Mouse (Mus musculus) ZHBTc4 (cell line): ENCODE measurements around the gene Ehf.

Source experiments
- DNase-seq: peaks from one replicate; pipeline ENCODE4 v3.0.0-alpha.2; 2011; ENCODE audit warnings: low read depth, low spot score

The Ehf gene

DNA sequence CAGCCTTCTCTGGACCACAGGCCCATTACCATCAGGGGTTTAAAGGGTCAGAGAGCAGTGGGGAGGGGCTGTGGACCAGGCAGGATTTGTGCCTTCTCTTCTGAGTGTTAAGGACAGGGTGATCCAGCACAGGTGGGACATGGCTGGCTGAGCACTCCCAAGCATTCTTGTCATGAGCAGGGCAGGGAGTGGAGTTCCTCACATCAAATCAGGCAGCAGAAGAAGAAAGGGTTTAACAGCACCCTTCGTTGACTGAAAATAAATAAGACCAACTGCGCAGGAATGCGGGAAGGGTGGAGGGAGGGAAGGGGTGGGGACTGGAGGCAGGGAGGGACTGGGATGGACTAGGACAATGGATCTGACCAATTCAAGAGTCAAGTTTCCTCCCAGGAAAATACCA is 8.6 kb downstream of the Ehf start:
- DNase-seq: peak; percentile 80

DNA sequence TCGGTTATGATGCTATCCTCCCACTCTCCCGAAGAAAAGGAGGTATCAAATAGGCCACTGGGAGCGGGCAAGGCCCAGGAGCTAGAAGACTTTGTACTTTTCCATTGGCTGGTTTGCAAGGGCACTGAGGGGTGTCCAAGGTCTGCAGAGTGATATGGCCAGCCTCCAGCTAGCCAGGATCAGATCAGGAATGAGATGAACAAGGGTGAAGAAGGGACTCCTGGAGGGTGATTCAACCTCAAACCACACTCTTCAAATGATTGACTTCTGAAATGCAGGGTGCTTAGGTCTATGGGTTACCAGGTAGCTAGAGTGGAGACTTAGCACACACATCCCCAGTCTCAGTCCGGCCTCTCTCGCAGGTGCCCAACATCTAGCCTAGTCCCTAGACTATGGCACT is 9.3 kb downstream of the Ehf start:
- DNase-seq: no peak

DNA sequence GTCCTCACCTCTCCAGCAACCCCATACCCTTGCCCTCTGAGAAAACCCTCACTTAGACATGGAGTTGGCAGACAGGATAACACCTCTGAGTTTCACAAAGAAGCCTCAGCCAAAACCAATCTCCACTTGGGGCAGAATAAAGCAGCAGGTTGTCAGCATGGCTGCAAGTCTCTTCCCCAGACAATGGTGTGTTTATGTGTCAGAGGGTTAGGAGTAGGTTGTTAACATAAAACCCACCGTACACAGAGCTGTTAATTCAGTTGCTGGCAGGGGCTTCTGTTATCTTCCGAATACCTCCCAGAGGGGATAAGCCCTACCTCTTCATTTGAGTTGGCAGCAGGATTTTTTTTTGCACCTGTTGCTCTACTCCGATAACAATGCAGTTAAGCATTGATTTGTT is 9.9 kb downstream of the Ehf start:
- no peak for DNase-seq

DNA sequence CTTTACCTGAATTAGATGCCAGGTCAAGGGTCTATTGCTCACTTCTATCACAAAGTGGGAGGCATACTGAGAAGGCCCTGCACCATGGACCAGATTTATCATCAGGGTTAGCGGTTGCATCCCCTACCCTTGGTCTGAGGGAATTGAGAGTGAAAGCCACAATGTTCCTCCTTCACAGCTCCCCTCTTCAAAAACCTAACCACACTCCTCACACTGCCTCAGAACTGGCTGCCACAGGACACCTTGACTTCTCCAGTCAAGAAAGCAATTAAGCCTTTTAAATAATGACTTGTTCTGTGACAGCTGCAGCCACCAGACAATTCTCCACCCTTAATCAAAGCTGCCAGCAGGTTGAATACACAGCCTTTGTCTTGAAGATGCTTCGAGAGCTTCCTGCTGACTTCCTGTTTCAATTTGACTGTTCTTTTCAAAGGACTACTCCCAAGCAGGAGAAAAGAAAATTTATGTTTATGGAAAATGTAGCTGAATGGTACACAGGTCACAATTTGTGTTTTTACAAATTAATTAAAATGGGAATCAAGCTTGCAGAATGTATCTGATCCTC is 12.3 kb downstream of the Ehf start:
- peak; percentile 29 for DNase-seq

DNA sequence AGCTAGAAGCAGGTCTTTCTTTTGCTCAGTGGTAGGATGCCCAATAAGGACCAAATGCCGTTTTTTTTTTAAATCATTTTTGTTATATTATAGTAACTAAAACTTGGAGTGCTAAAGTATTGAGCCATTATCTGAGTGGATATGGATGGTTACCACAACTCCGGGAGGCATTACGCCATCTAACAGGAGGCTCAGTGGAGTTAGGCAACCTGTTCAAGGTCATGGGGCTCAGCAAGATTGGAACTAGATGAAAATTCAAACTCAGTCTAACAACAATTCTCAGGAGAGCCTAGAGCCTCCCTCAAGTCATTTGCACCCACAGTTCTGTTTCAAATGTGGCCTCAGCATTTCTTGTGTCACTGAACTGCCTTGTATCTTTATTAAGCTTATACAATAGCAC is 12.9 kb downstream of the Ehf start:
- DNase-seq: no peak

DNA sequence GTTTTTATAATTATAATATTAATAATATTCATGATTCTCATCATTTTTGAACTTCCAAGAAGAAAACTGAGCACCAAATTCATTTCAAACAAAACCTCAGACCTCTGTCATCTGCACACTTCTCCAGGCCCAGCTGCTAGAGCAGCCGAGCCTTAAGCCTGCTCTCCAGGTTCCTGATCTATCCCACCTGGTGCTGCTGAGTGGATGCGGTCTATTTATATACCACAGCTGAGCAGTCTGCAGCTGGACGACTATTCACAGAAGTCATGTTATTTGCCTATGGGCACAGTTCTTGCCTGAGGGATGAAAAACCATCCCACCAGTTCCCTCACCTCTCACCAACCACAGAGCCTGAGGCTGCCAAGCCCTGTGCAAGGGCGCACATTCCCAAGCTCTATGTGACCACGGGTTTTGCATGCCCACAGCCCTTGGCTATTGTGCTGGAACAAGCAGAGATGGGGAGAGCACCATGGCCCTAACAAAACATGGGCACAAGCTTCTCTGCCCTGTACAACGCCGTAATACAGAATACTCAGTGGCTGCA is 13.6 kb downstream of the Ehf start:
- no peak for DNase-seq

DNA sequence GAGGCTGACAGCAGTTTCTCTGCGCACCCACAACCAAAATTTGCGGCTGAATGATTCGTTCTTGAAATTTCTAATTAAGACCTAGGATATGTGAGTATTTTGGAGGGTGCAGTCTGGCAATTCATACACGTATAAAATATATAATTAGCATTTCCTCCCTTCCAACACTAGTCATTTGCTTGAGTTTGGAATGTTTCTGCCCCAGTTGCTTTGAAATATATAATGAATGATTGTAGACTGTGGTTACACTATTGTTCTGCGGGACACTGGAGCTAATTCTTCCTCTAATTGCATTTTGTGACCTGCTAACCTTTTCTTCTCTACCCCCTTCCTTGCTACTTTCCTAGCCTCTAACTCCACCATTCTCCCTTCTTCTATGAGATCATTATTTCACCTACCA is 15.4 kb downstream of the Ehf start:
- no peak for DNase-seq

DNA sequence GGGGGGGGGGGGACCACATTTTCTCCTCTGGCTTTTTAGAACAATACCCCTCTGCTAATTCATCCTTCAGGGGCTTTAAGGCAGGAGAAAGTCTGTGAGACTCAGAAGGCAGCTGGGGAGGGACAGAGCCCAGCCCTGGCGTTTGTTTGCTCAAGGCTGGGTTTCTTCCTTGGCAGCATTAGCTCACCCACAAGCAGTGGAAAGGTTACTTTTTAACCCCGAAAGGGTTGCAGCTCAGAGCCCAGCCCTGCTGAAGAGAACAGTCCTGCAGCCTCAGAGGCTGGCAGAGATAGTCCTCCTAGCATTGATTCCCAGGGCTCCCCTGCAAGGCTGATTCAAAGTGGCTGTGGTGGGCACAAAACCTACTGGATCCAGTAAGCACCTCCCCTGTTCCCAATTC is 17.5 kb downstream of the Ehf start:
- DNase-seq: no peak

DNA sequence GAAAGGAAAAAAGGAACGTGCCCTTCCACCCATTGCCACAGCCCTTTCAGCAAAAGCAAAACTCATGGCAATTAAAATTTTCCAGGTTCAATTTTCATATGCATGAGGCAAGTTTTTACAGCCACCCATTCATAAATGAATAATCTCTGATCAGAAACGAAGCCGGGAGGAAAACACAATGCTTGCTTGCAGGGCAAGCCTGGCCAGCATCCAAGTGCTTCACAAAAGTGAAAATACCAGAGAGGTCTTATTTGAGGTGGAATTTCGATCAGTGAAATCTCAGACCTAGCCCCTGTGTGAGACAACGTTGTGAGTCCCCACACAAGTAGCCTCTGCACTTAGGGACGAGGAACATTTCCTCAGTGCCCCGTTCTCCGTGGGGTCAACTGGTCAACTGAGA is 19.3 kb downstream of the Ehf start:
- DNase-seq: no peak

DNA sequence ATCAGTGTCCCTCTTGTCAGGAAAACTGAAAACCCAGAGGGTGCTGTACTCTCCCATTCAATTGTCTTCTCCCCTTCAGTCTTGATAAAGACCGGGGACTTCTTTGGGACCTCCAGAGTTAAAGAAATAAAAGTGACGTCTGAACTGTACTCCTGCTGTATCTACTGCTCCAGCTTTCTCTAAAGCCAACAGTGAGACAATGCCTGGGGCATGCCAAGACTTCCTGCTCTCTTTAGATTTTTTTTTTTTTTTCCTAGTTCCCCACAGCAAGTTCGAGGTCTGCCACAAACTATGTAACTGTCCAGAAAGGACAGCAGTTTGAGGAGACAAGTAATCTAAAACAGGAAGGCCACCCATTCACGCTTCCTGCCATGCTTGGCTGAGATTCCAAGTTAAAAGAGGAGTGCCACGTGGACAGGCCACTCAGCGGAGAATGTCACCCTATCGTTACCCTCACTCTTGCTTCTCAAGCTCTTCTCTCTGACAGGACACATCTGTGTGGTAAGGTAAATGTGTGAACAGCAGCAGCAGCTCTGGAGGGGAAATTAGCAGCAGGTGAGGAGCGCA is 20.8 kb downstream of the Ehf start:
- DNase-seq: no peak

DNA sequence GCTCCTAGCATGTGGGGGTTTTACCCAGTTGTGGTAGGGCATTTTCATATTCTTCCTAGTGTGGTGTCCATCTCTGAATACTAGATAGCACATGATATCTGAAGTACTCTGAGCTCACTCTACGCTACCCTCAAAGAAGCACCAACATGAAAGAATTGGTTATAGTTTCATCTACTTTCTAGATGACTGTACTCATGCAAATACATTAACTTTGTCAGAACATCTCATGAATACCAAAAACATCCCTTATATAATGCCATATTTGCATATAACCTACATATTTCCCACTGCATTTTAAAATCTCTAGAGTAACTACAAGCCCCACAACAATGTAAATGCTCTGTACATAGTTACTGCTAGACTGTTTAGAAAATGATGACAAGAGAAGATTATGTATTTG is 23.2 kb downstream of the Ehf start:
- DNase-seq: no peak

DNA sequence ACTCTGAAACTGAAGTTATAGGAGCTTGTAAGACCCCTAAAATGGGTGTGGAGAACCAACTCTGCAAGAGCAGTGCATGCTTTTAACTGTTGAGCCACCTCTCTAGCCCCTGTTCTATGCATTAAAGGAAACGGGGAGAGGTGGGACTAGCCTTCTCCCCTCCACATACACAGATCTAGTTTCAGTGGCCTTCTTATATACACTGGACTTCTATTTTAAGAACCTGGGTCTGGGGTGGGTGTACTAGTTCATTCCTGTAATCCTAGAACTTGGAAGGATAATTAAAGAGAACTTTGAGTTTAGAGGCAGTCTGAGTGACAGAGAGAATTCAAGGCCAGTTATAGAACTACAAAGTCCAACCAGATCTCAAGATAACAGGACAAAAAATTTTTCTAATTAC is 24.6 kb downstream of the Ehf start:
- DNase-seq: no peak

DNA sequence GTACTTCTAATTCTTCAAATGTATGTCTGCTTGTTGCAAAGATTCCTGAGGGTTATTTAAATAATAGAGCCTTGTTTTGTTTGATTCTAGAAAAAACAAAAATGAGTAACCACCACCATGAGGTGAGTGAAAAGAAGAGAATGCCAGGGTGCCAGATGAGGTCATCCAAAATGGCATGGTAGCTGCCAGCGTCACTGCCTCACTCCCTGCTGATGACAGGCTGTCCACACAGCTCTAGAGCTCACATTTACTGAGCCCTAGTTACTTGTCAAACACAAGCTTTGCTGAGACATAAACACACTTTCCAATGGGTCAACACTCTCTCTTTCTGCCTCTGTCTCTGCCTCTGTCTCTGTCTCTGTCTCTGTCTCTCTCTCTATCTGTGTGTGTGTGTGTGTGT is 25.3 kb downstream of the Ehf start:
- no peak for DNase-seq

DNA sequence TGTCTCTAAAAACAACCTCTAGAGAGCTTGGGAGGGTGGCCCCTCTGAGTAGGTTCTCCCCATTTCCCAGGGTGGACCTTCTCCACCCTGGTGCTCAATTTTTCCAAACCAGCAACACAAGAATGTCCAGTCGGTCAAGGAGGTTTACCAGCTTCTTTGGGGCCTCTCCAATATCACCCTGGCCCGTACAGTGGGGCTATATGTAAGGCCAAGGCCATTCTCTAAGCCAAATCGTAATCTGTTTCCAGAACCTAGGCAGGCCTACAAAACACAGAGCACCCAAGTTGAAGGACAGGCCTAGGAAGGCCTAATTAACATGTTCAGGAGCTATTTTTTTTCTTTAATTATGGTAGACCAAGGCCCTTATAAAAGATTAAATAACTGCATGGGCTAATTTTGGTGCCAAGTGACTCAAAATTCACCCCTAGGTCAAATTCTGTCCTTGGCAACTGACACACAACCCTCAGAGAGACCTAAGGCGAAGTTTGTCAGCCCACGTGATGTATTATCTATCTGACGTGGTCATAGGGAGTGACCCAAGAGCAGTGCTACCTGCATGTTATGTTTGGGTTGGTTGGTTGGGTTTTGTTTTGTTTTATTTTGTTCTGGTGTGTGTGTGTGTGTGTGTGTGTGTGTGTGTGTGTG is 27.6 kb downstream of the Ehf start:
- DNase-seq: no peak

DNA sequence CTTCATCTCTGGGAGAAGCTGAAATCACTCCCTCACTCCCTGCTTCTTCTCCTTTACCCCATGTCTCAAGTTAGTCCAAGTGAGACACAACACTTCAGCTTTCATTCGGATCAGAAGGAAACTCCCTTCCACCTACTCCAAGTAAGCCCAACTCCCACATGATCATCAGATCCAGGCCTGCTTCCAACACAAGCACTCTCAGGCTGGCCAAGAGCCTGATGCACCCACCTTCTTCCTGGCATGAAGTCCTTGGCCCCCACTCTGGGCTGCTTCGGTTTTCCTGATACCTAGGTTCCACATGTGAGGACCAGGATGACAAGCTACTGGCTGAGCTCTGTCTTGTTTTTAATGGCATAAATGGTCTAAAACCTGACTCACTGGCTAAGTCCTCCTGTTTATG is 28.3 kb downstream of the Ehf start:
- no peak for DNase-seq

DNA sequence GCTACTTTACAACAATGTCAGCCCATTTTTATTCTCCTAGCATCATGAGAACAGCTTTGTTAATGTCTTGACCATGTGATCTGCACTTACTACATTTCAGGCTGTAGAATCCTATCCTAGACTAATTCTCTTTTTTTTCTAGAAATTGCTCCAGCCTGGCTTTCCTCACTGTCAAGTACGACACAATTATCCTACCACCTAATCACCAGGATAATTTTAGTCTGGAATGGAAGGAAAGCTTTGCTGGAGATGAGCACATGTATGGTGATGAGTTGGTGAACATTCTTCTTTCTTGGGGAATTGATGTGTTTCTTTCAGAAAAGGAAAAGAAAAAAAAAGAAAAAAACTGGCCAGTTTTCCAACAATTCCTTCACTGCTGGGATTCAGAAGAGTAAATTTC is 28.8 kb downstream of the Ehf start:
- no peak for DNase-seq

DNA sequence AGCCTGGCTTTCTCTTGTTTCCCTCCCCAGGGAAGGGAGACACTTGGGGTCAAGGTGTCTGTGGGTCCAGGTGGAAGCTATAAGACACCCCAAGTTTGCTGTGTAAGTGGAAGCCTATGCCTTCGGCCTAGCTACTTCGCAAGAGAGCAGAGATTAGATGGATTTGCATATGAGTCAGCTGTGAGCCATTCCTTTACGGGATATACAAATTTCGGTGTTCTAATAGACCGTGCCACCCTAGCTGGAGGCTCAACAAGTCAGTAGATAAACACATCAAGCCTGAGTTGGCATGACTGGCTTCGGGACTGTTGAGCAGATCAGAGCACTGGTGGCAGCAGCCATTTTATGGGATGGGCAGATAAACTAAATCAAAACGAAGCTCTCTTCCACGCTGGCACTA is 31.6 kb downstream of the Ehf start:
- no peak for DNase-seq

DNA sequence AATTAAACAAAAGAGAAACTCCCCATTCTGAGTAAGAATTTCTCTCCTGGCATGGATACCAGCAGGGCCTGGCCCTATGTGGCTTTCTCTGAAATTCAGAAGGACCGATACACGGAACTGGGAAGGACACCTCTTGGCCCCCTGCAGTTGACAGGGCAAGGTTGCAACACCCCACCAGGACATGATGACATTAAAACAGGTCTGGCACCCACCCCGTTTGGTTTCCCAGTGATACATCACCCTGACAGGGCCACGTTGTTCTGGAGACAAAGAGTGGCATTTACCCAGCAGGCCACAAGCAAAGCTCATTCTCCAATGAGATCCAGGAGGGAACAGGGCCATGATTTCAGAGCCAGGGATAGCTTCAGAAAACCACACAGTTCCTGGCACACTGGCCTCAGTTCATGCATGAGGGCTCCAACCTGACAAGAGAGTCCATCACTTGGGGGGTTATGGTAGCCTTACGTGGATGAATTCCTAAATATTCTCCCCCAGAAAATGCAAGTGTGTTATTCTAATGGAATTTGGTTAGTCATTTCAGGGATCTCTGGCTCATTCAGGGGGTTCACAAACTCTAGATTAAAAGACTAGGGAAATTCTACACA is 32.4 kb downstream of the Ehf start:
- DNase-seq: no peak

DNA sequence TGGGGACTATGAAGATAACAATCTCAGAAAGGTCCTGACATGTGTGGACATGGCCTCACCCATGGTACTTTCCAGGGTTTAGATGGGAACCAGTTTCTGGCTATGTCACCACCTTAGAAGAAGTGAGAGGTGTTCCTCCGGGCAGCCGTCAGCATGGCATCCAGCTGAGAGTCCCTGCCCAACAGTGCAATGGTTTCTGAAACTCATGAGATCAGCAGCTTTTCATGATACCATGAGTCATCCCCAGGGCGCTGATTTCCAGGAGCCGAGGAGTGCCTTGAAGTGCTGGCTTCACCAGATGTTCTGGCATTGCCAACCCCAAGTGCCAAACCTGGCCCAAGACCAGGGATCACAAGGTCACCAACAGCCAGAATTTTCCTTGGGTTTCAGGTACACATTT is 64.0 kb downstream of the Ehf start:
- DNase-seq: no peak

DNA sequence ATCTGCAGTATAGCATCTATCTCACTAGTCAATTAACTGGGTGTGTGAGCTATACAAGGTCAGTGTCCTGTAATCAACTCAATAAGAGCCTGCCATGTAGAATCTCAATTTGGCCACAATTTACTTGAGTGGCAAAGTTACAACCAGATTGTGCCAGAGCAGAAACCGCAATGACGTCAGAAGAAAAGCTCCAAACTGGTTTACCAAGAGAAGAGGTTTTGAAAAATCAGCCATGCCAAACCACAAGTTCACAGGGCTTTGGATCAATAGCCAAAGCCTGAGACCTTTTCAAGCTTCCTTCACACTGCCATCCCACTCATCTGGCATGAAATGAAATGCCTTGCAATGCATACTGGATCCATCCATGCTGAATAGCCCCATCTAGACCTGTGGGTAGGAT is 76.3 kb downstream of the Ehf start:
- DNase-seq: no peak

DNA sequence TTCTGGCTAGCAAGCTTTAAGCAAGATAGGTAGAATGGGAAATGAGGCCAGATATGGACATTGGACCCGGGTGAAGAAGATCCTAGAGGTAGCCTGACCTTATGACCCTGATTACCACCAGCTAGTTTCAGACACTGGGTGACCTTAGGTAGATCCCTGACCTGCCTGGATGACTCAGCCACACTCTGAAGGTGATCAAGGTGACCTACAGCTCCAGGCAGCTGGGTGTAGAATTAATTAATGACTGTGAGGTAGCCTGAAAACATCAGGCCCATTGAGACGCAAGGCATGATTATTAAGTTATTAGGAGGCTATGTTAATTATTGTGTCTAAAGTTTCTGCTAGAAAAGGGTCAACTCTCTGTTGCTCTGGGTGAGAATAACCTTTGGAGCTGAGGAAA is 82.2 kb downstream of the Ehf start:
- DNase-seq: no peak

DNA sequence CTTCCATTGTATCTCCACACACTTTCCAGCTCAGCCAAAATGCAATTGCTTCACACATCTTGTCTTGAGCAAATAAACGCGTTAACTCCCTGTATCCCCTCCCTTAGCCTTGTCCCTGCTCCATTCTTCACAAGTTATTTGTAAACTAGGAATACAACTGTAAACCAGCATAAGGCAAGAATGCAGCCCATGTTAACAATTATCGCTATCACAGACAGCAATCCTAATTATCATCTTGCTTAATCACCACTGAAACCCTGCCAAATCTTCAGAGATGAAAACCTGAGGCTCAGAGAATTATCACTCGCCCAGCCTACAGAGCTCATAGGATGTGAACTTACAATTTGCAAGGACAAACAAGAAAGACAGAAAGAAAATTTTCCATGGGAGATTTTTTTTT is 84.8 kb downstream of the Ehf start:
- no peak for DNase-seq

DNA sequence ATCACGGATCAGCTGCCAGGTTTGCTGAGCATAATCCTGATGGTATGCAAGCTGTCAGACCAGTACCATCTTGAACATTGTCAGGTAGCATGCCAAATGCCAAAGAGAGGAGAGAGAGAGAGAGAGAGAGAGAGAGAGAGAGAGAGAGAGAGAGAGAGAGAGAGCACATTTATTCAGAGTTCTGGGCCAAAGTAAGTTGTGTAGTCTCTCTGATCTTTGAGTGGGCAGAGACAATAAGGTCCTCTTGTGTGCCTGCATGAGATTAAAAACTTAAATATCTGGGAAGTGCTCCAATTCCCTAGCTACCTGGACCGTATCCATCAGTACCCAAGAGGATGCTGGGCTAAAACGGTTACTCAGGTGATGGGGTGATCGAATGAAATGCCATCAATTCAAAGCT is 87.3 kb downstream of the Ehf start:
- no peak for DNase-seq
